Mouse (Mus musculus): ENCODE results near the gene Elp5.
"Not testable (repeated sequence)": the region's sequence is repeated elsewhere in the genome, so short reads cannot be mapped to it uniquely, and the experiment has no call there.

The Elp5 gene

DNA sequence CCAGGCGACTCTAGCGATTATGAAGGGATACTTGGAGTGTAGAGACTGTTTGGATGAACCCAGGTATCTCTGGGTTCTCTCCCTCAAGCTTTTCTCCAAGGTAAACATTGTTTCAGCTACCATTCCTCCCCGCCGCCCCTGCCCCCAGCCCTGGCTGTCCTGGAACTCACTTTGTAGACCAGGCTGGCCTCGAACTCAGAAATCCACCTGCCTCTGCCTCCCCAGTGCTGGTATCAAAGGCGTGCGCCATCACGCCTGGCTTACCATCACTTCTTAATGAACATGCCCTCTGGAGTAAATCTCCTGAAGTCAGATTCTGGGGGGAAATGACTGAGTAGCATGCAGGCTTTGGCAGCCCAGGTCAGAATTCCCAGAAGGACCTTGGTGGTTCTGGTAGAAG, at the start of gene Elp5:
Gene Elp5 (minus strand): TSS at position 293 of the 400 bp plus-strand sequence.
- DNase-seq (ENCODE audit: low spot score in 2 of 2) = no peak

DNA sequence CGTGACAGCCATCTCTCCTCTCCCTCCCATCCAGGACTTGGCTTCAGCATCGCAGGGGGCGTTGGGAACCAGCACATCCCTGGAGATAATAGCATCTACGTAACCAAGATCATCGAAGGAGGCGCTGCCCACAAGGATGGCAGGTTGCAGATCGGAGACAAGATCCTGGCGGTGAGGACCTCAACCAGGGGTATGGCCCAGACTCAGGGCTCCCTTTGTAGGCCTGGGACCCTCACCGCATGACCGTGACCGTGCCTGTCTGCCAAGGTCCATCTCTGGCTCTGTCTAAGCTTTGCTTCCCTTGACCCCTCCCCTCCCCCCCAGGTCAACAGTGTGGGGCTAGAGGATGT, 49.0 kb upstream of the Elp5 start:
- no peak for DNase-seq (ENCODE audit: low spot score in 2 of 2)

DNA sequence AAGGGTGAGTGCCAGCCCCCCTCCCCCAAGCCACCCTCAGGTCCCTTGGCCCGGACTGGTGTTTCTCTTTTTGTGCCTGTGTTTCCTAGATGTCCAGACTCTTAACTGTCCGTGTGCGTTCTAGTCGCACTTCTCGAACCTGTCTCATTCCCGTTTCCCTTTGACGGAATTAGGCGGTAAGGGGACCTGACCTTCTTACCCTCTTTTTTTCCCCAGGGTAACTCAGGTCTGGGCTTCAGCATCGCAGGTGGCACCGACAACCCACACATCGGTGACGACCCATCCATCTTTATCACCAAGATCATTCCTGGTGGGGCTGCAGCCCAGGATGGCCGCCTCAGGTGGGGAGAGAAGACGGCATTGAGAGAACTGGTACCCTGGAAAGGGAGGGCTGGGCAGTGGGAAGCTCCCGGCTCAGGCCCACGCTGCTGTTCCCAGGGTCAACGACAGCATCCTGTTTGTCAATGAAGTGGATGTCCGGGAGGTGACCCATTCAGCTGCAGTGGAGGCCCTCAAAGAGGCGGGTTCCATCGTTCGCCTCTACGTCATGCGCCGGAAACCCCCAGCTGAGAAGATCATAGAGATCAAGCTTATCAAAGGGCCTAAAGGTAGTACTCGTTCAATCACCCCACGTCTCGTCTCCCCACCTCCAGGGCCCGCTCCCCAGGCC, 48.5 kb upstream of the Elp5 start:
- DNase-seq (ENCODE audit: low spot score in 2 of 2) = no peak

DNA sequence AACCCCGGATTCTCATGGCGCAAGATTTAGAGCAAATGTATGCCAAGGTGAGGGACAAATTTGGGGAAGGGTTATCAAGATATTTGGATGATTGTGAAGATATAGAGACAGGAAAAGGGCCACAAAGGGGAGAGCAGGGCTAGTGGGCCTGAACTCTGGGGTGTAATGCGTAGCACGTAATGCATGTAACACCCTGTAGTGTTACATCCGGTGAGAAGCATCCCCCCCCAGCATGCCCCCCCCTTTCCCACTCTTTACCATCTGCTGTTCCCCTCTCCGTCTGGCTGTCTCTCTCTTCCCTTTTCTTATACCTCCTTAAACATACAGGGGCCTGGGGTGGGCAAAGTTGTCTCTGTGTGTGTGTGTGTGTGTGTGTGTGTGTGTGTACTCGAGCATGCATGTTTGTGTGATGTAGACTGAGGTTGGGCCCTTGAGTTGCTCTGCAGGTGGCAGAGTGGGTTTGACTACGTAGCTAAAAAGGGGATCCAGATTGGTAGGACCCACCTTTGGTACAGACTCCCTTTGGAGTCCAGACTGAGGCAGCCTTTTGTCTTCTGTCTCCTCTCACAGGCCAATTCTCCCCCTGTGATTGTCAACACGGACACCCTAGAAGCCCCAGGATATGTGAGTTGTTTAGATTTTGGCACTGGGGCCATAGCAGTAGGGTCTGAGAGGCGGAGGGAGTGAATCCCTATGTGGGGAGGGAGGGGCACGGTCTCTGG, 47.7 kb upstream of the Elp5 start:
- DNase-seq (ENCODE audit: low spot score in 2 of 2) = no peak

DNA sequence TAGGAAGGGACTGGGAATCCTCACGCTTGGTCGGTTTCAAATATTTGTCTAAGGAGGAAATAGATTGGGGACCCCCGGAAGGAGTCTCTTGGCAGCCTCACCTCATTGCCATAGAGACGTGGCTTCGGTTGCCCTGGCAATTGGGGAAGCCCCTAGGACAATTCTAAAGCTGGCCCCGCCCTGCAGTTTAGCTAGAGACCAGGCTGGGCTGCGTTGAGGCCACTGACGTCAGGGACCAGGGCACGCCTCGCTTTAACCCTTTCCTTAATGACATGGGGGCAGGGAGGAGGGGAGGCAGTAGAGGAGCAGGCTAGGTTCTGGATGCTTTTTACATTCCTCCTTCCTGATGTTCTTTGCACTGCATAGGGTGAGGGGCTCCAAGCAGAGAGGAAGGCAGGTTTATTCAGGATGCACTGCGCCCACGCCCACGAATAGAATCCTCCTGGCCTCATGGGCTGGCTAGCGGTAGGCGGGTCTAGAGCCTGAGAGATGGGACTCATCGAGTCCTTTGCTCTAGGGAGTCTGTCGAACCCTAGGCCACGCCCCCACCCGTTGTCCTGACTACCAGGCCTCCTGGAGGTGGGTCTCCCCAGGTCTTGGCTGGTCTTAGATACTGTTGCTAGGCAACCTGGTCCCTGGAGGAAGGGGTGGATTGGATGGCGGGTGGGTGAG, 46.9 kb upstream of the Elp5 start:
- peak; percentile 75 to 90 for DNase-seq (ENCODE audit: low spot score in 2 of 2)

DNA sequence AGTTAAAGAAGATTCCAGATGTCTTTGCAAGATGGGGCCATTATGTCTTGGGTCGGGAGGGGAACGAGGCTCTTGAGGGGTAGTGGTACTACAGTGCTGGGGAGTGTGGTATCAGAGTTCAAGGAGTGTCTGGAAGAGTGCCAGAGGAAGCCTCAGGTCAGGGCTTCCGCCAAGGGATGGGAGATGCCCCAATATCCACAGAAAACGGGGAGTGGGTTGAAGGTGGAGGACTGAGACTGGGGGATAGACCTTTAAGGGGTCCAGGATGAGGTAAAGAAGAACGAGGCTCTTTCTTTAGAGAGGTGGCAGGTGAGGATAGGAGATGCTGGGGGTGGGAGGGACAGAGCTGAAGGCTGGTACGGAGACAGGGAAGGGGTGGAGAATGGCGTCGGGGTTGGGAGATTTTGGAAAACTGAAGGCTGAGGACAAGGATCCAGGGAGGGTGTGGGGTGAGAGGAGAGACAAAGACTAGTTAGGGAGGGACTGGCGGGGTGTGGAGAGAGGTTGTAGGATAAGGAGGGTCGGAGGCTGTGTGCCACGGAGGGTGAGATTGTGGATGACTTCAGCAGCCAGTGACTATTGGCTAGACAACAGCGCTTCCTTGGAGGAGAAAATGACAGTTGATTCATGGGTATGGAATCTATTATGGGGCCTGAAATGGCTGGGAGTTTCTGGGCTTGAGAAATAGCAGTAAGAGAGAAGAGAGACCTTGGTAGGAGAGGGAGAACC, 46.2 kb upstream of the Elp5 start:
- DNase-seq (ENCODE audit: low spot score in 2 of 2) = no peak

DNA sequence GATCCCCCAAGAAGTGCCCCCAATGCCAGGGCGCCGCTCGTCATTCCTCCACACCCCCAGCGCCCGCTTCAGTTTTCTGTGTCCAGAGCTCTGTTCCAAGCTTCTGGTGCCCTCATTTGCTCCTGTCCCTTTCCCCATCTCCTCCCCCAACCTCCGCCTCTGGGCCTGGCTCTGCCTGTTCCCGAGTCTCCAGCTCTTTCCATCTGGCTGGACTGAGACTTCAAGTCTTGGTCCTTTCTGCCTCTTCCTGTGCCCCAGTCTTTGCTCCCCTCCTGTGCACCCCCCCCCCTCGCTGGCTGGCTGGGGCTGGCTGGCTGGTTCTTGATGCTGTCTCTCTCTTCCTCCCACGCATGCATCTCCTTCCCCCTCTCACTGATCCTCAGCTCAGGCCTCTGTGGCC, 45.1 kb upstream of the Elp5 start:
- no peak for DNase-seq (ENCODE audit: low spot score in 2 of 2)

DNA sequence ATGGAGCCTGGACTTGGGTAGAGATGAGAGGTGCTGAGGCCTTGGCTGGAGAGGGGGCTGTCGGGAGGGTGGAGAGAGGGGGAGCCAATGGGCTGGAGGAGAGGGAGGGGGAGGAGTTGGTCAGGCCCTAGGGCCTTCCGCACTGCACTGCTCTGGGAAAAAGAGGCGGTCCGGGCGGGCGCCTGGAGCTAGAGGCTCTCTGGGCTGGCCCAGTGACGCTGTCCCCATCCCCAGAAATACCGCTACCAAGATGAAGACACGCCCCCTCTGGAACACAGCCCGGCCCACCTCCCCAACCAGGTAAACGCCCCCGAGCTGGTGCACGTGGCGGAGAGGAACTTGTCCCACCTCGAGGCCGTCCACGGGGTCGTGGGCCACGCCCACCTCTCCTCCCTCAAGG, 44.4 kb upstream of the Elp5 start:
- peak in 1 of 2 experiments; percentile 42 for DNase-seq (ENCODE audit: low spot score in 2 of 2)

DNA sequence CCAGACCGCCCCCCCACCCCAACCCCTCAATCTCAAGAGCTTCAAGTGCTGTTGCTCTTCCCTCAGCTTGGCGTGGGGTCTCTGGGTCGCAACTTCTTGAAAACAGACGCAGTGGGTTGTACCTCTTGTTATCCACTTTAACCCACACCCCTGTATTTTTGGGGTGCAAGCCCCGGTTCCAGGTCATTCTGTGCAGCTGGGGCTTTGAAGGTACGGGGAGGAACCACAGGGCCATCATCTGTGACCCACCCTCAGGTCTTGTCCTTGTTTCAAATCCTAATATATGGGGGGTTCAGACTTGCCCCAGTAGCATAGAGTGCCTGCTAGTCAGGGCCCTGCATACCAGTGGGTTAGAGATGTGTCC, 41.8 kb upstream of the Elp5 start:
- no peak for DNase-seq (ENCODE audit: low spot score in 2 of 2)

DNA sequence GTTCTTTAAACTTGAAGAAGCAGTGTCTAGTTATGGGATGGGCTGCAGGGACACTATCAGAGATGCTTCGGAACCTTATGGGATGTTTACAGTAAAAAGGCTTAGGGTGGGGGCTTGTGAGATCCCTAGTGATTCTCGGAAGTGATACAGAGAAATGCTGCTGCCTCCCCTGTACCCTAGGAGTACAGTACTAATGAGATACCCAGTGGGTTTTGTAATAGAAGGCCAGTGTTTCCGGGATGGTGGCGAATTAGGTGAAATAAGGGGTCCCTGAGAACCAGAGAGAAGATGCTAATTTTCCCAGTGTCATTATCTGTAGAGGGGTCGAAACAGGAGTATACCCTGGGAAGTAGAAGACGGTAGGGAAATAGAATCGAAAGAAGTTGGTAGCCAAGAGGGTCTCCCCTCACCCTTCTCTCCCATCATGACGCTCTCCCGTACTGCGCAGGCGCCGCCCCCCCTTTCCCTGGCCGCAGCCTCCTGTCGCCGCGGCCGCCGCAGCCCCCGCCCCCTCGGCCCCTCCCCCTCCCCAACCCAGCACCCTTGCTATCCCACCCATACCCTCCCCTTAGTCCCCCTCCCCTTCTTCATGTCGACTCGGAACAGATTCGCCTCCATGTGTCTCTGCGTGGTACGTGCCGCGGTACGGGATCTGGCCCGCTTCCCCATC, 41.3 kb upstream of the Elp5 start:
- DNase-seq (ENCODE audit: low spot score in 2 of 2) = peak in 1 of 2 experiments; percentile 66

DNA sequence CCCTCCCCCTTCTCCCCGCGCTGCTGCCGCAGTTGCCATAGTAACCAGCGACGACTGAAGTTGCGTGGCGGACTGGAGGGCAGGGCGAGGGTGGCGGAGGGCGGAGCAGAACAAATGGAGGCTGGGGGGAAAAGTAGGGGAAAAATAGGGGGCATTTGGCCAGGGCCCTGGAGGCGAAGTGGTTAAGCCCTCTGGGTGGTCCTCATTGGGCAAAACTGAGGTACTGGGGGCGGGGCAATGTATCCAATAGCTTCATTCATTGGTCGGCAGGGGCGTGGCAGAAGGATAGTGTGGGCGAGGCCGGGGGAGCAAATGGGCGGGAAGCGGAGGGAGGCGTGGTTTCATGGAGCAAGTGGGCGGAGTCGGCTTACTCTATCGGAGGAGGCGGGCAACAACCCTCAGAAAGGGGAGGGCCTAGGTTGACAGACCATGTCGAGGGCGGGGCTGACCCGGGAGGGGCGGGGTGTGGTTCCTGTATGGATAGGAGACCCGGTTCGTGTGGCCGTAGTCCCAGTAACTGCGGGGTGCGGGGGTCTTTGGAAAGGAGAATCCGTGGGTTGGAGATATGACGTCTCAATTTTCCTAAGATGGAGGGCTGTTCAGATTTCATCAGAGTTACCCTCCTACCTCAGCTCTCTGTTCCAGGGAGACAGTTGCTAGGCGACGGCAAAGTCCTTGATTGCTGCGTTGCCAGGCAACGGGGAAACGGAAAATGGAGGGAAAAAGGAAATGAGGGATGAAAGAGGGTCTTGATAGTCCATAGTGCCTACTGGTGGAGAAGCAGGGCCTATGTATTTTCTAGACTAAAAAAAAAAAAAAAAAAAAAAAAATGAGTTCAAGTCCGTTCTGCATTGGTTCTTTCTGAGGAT, 39.2 kb upstream of the Elp5 start:
- peak; percentile 98 for DNase-seq (ENCODE audit: low spot score in 2 of 2)

DNA sequence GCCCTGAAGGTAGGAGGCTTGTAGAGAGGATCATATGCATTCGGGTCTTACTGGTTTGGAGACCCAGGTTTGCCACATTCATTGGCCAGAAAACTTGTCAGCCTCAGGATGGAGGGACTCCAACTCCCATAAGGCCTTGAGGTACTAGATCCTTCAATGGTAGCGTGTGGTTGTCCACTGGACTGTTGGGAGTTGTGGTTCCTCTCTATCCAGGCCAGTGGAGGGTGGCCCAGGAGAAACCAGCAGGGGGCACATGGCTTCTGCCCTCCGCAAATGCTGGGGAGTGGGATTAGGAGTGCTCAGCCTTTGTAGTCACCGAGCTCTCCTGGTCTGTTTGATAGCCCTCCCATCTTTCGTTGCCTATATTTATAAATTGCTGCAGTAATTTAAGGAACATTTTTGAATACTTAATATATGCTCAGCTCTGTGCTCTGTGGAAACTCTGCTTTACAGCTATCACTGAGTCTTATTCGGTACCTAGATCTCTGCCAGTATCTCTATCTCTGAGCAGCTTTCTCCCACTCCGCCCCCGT, 38.5 kb upstream of the Elp5 start:
- DNase-seq (ENCODE audit: low spot score in 2 of 2) = peak in 1 of 2 experiments; percentile 77

DNA sequence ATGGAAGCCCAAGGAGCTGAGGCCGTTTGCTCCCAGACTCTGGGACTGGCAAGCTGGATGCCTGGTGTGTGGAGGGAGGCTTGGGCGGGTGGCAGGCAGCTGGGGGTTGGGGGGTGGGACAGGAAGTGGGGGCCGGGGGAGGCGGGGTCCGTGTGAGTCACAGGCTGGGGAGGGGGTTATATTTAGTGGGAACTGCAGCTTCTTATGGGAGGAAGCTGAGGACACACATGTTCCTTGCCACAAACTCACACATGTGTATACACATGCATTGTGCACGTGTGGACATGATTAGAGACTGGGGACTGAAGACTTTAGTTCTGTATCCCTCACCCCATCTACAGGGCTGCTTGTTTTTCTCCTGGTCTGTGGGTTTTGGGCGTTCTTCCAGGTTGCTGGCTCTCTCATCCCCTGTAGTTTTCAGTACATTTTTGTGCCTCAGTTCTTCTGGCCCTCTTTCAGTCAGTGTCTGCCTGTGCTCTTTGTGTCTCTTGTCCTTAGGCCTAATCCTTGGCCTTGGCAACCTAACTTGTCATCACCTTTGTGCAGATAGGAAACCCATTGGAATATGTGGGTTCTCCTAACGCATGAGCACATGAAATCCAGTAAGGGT, 37.8 kb upstream of the Elp5 start:
- no peak for DNase-seq (ENCODE audit: low spot score in 2 of 2)

DNA sequence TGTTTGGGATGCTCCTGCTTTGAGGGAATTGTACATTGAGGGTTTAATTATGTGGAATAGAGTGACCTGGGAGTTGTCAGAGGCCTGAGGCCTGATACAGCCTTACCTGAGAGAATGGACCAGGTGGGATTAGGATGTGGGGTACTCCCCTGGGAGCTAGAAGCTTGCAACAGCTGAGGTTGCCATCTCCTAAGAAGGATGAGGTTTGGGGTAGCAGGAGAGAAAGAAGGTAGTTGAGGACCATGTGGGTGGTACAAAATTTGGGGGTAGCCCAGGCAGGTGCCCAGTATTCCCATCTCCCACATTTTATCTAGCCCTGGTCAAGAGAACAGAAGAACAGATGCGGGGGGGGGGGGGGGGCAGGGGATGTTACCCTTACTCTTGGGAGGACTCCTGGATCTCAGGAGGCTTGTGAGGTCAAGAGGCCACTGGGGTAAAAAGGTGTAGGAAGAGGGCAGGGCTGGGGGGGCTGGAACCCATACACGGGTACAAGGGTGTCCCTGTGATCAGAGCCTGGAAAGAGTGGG, 37.2 kb upstream of the Elp5 start:
- no peak for DNase-seq (ENCODE audit: low spot score in 2 of 2)

DNA sequence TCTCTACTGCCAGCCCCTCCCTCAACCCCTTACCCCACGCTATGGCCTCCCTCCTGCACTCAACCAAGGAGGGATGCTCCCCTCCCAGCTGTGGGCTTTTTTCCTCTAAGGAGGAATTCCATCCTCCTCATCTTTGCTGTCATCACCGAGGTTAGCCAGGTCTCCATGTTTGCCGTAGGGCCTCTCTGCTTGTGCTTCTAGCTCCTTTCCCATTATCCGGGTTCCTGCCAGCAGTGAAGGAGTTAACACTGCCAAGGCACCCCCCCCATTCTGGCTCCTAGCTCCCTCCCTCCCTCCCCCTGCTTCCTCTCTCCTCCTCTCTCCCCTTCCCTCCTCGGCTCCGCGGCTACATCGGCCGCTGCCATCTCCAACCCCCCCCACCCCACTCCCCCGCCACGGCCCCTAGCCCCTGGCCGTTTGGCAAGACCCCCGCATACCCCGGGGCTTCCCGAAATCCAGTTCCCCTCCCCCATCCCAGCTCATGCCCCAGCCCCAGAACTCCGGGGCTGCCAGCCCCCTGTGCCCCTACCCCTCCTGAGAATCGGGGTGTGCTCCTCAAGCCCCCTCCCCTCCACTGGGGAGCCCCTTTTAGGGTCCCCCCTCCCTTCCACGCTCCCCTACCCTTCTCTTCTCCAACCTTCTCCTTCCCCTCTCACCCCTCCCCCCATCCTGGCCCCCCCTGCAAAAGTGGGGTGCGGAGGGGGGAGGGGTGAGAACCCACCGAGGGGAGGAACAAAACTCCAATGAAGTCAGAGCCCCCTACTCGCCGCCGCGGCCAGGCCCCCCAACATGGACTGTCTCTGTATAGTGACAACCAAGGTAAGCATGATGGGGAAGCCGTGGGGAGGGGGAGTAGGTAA, 36.0 kb upstream of the Elp5 start:
- DNase-seq (ENCODE audit: low spot score in 2 of 2) = peak in 1 of 2 experiments; percentile 74

DNA sequence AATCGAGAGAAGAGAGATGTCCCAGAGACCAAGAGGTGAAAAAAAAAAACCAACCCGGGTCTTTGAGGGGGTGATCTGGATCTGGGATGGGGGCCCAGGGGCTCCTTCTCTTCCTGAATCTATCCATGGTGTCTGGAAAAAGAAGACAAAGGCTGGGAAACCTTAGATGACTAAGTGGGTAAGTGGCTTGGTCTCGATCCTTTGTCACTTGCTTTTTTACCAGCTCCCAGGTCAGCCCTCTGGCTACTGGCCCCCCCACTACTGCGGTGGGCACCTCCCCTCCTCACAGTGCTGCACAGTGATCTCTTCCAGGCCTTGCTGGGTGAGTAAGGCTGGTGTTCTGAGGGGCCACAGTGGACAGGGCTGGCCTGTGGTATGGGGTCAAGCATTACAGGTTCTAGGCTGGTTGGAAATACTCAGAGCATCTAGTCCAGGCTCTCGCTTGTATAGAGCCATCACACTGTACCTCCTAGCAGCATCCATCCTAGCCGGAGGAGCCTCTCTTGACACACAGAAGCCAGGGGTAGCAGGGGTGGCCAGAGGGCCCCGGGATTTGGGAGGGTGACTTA, 35.0 kb upstream of the Elp5 start:
- no peak for DNase-seq (ENCODE audit: low spot score in 2 of 2)

DNA sequence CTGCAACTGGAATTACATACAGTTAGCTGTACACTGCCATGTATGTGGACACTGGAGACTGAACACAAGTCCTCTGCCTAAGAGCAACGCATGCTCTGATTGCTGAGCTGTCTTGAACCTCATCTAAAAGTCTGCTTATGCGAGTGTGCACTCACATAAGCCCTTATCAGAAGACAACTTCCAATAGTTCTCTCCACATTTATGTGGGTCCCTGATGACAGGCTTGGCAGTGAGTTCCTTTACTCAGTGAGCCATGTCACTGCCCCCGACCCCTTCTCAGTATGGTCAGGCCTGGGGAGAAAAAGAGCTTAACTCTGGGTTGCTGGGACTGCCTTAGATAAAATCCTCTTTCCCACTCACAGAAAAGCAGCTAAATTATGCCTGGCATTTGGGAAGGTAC, 34.4 kb upstream of the Elp5 start, which contains the start of gene Dlg4:
Gene Dlg4 (plus strand): TSS at position 274 of the 400 bp plus-strand sequence.
- DNase-seq (ENCODE audit: low spot score in 2 of 2) = no peak

DNA sequence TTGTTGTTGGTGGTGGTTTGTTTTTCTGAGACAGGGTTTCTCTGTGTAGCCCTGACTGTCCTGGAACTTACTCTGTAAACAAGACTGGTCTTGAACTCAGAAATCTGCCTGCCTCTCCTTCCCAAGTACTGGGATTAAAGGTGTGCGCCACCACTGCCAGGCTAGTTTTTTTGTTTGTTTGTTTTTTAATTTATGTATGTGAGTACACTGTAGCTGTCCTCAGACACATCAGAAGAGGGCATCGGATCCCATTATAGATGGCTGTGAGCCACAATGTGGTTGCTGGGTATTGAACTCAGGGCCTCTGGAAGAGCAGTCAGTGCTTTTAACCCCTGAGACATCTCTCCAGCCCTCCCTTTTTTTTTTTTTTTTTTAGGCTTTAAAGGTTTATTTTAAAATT, 33.9 kb upstream of the Elp5 start:
- DNase-seq (ENCODE audit: low spot score in 2 of 2) = not testable (repeated sequence)

DNA sequence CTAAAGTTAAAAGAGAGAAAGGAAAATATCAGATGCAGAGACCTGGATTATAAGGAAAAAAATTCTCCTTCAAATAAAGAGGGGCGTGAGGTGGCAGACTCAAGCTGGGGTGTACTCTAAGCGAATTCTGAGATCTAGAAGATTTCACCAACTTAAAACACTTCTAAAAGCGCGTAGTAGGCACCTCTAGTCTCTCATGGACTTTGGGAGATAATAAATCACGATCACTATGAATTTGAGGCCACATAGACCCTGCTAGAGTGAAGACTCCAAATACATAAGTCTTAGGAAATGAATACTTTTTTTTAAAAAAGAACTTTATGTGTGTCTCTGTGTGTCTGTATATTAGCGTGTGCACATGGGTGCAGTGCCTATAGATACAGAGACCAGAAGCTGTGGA, 33.4 kb upstream of the Elp5 start:
- no peak for DNase-seq (ENCODE audit: low spot score in 2 of 2)
